Mouse (Mus musculus): ENCODE measurements around the gene Ddx4. TPM values are rescaled to one million over a fixed set of nuclear protein-coding genes. Genes with fewer than 3 reads are reported as not detected.
A peak's percentile ranks its signal among the peaks of the same experiment; 100 is the strongest.

Gene Ddx4
- polyA plus RNA-seq, 1 experiment from 2014 or later: 0.69 TPM

DNA sequence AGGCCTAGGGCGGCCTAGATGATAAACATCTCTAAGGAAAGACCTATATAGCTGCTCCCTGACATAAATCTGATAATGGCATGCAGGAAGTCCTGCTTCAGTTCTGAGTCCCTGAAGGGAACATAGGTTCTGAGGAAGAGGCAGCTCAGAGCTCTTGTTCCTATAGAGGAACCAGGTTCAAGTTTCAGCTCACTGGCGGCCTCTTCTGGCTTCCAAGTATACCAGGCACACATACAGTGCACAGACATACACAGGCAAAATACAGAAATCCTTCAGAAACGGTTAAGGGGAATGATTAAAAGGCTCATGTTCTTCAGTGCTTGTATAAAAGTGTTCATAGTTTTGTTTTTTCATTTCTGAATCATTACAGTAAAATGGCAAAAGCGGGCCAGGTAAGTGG lies 25.9 kb upstream of the Ddx4 start:
- no peak overlapping the region for H3K4me2 ChIP-seq (ENCODE audit: low read length)
- WGBS: 88% methylated on average over 4 of the region's 4 CpGs
- no peaks in the 10 kb centered on the region for H3K27me3 ChIP-seq (ENCODE audit: control insufficient read depth, insufficient read depth, low read length)
- H3K9ac ChIP-seq (ENCODE audit: low read length): no peak overlapping the region
- 0 out of 2 replicates have a peak, but pooled peaks cover 3% of the 10 kb centered on the region for H3K36me3 ChIP-seq (ENCODE audit: control insufficient read depth, insufficient read depth, low read length)
- no peak overlapping the region for H3K4me3 ChIP-seq (ENCODE audit: control insufficient read depth in 1 of 2, insufficient read depth in 1 of 2, low read depth in 1 of 2, low read length in 2 of 2)
- no peak for ATAC-seq (ENCODE audit: insufficient number of reproducible peaks, insufficient read depth, low FRiP score, low read depth)
- peaks cover 0 to 5% of the 10 kb centered on the region in 2 experiments; a peak in 1 of 4 replicates for H3K4me1 ChIP-seq (ENCODE audit: control insufficient read depth in 2 of 2, insufficient read depth in 2 of 2, low read length in 2 of 2)
- H3K9me3 ChIP-seq (ENCODE audit: control insufficient read depth, low read length): no peaks in the 10 kb centered on the region
- H3K27ac ChIP-seq (replicated peaks in 1 of 2; ENCODE audit: control insufficient read depth in 1 of 2, insufficient read depth in 1 of 2, low read depth in 2 of 2, low read length in 2 of 2): no peak overlapping the region

DNA sequence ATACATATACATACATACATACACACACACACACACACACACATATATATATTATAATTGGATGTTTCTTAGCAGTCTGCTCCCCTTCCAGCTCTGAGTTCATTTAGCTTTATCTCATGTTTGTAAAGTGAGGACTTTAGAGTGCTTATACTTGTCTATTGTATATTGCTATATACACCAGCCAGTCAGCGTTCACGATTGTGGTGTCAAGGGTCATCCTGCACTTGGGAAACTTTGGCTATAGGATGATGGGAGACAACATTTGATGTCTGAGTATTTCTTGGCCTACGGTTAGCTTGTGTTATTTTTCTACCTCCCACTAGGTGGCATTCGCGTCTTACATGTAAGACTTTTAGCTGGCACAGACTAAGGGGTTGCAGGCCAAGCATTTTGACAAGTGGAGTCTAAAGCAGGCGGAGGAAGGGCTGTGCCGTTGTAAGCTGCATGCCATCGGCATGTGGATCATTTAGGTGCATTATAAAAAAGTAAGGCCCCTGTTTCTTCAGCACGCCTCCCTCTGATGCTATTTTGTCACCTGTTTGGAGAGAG lies 21.7 kb upstream of the Ddx4 start:
- no peak overlapping the region for H3K4me3 ChIP-seq (ENCODE audit: control insufficient read depth in 1 of 2, insufficient read depth in 1 of 2, low read depth in 1 of 2, low read length in 2 of 2)
- H3K27me3 ChIP-seq (ENCODE audit: control insufficient read depth, insufficient read depth, low read length): no peaks in the 10 kb centered on the region
- H3K27ac ChIP-seq (replicated peaks in 1 of 2; ENCODE audit: control insufficient read depth in 1 of 2, insufficient read depth in 1 of 2, low read depth in 2 of 2, low read length in 2 of 2): no peak overlapping the region
- H3K4me2 ChIP-seq (ENCODE audit: low read length): no peak overlapping the region
- H3K9me3 ChIP-seq (ENCODE audit: control insufficient read depth, low read length): no peaks in the 10 kb centered on the region
- WGBS: 5% methylated on average over 9 of the region's 9 CpGs
- H3K9ac ChIP-seq (ENCODE audit: low read length): no peak overlapping the region
- peaks cover 18% of the 10 kb centered on the region for H3K36me3 ChIP-seq (ENCODE audit: control insufficient read depth, insufficient read depth, low read length)
- ATAC-seq (ENCODE audit: insufficient number of reproducible peaks, insufficient read depth, low FRiP score, low read depth): 0 out of 2 replicates have a peak, but pooled peaks have one; percentile 50
- H3K4me1 ChIP-seq (ENCODE audit: control insufficient read depth in 2 of 2, insufficient read depth in 2 of 2, low read length in 2 of 2): 0 out of 4 replicates have a peak, but pooled peaks cover 0 to 3% of the 10 kb centered on the region in 2 experiments

GRCm38 (mm10) chr13:112672797-112673196 lies 20.5 kb upstream of the Ddx4 start:
- Histone ChIP-seq H3K36me3 (ENCODE audit: control insufficient read depth, insufficient read depth, low read length) (peaks cover 18% of the 10 kb centered on the region), H3K9ac (ENCODE audit: low read length) (no peak overlapping the region), H3K9me3 (ENCODE audit: control insufficient read depth, low read length) (no peaks in the 10 kb centered on the region), H3K4me2 (ENCODE audit: low read length) (no peak overlapping the region), H3K4me1 (ENCODE audit: control insufficient read depth in 2 of 2, insufficient read depth in 2 of 2, low read length in 2 of 2) (0 out of 4 replicates have a peak, but pooled peaks cover 0 to 3% of the 10 kb centered on the region in 2 experiments), H3K27me3 (ENCODE audit: control insufficient read depth, insufficient read depth, low read length) (no peaks in the 10 kb centered on the region), H3K27ac (replicated peaks in 1 of 2; ENCODE audit: control insufficient read depth in 1 of 2, insufficient read depth in 1 of 2, low read depth in 2 of 2, low read length in 2 of 2) (no peak overlapping the region), H3K4me3 (ENCODE audit: control insufficient read depth in 1 of 2, insufficient read depth in 1 of 2, low read depth in 1 of 2, low read length in 2 of 2) (no peak overlapping the region)
- 19% methylated on average over 6 of the region's 6 CpGs for WGBS
- ATAC-seq (ENCODE audit: insufficient number of reproducible peaks, insufficient read depth, low FRiP score, low read depth): no peak

- Histone ChIP-seq H3K9me3 (ENCODE audit: control insufficient read depth, low read length) (no peaks in the 10 kb centered on the region), H3K4me2 (ENCODE audit: low read length) (no peak overlapping the region), H3K27me3 (ENCODE audit: control insufficient read depth, insufficient read depth, low read length) (no peaks in the 10 kb centered on the region), H3K4me3 (ENCODE audit: control insufficient read depth in 1 of 2, insufficient read depth in 1 of 2, low read depth in 1 of 2, low read length in 2 of 2) (no peak overlapping the region), H3K9ac (ENCODE audit: low read length) (no peak overlapping the region), H3K36me3 (ENCODE audit: control insufficient read depth, insufficient read depth, low read length) (peaks cover 18% of the 10 kb centered on the region), H3K4me1 (ENCODE audit: control insufficient read depth in 2 of 2, insufficient read depth in 2 of 2, low read length in 2 of 2) (peaks cover 3 to 9% of the 10 kb centered on the region in 2 experiments), H3K27ac (replicated peaks in 1 of 2; ENCODE audit: control insufficient read depth in 1 of 2, insufficient read depth in 1 of 2, low read depth in 2 of 2, low read length in 2 of 2) (no peak overlapping the region)
- WGBS: 56% methylated on average over 13 of the region's 13 CpGs
- no peak for ATAC-seq (ENCODE audit: insufficient number of reproducible peaks, insufficient read depth, low FRiP score, low read depth)
Observed at GRCm38 (mm10) chr13:112671708-112672107, 19.4 kb upstream of the Ddx4 start.

- ATAC-seq (ENCODE audit: insufficient number of reproducible peaks, insufficient read depth, low FRiP score, low read depth): peak; percentile 50; the same call in 1 of the 2 replicates
- Histone ChIP-seq H3K9ac (ENCODE audit: low read length) (peak overlapping the region; percentile 32; the same call in 1 of the 2 replicates), H3K4me2 (ENCODE audit: low read length) (peak overlapping the region; percentile 54)
Observed at GRCm38 (mm10) chr13:112667215-112667614, 14.9 kb upstream of the Ddx4 start.

DNA sequence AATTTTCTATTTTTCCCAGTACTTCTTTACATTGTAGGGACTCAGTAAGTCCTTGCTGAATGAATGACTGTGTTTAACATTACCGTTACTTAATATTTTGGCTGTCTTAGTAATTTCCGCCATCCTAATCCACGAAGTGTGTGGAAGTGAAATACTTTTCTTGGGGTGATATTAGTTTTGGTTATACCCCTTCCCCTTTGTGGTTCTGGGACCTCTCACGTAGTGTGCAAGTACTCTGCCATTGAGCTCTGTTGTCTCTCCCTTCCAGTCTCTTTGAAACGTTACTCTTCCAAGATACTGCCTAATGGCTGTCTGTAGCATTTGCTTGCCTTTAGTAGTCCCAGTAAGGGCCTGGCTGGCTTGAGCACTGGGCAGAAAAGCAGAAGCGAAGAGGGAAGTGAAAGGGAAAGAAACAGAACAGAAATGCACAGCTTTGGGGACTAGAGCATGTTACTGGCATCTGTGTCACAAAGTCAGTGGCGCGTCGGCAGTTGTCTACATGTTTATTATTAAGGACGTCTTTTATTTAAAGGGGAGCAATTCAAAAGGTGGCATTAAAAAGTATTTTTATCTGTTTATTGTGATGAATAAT lies 14.3 kb upstream of the Ddx4 start:
- 78% methylated on average over 10 of the region's 10 CpGs for WGBS
- H3K27ac ChIP-seq (replicated peaks in 1 of 2; ENCODE audit: control insufficient read depth in 1 of 2, insufficient read depth in 1 of 2, low read depth in 2 of 2, low read length in 2 of 2): peak overlapping the region in 1 of 2 experiments; percentile 59; a peak in 2 of 4 replicates
- H3K27me3 ChIP-seq (ENCODE audit: control insufficient read depth, insufficient read depth, low read length): no peaks in the 10 kb centered on the region
- H3K9me3 ChIP-seq (ENCODE audit: control insufficient read depth, low read length): no peaks in the 10 kb centered on the region
- no peak overlapping the region for H3K4me3 ChIP-seq (ENCODE audit: control insufficient read depth in 1 of 2, insufficient read depth in 1 of 2, low read depth in 1 of 2, low read length in 2 of 2)
- H3K4me2 ChIP-seq (ENCODE audit: low read length): peak overlapping the region; percentile 54
- no peak for ATAC-seq (ENCODE audit: insufficient number of reproducible peaks, insufficient read depth, low FRiP score, low read depth)
- peaks cover 6 to 17% of the 10 kb centered on the region in 2 experiments for H3K4me1 ChIP-seq (ENCODE audit: control insufficient read depth in 2 of 2, insufficient read depth in 2 of 2, low read length in 2 of 2)
- H3K36me3 ChIP-seq (ENCODE audit: control insufficient read depth, insufficient read depth, low read length): peaks cover 15% of the 10 kb centered on the region
- peak overlapping the region; percentile 32; the same call in 1 of the 2 replicates for H3K9ac ChIP-seq (ENCODE audit: low read length)

More at GRCm38 (mm10) chr13:112667215-112667614, 14.9 kb upstream of the Ddx4 start:
- H3K27me3 ChIP-seq (ENCODE audit: control insufficient read depth, insufficient read depth, low read length): no peaks in the 10 kb centered on the region
- peak overlapping the region in 1 of 2 experiments; percentile 59; a peak in 2 of 4 replicates for H3K27ac ChIP-seq (replicated peaks in 1 of 2; ENCODE audit: control insufficient read depth in 1 of 2, insufficient read depth in 1 of 2, low read depth in 2 of 2, low read length in 2 of 2)
- peaks cover 6 to 15% of the 10 kb centered on the region in 2 experiments for H3K4me1 ChIP-seq (ENCODE audit: control insufficient read depth in 2 of 2, insufficient read depth in 2 of 2, low read length in 2 of 2)
- WGBS: 22% methylated on average over 9 of the region's 9 CpGs
- H3K4me3 ChIP-seq (ENCODE audit: control insufficient read depth in 1 of 2, insufficient read depth in 1 of 2, low read depth in 1 of 2, low read length in 2 of 2): no peak overlapping the region
- no peaks in the 10 kb centered on the region for H3K9me3 ChIP-seq (ENCODE audit: control insufficient read depth, low read length)
- peaks cover 18% of the 10 kb centered on the region for H3K36me3 ChIP-seq (ENCODE audit: control insufficient read depth, insufficient read depth, low read length)

- no peak overlapping the region for H3K4me3 ChIP-seq (ENCODE audit: control insufficient read depth in 1 of 2, insufficient read depth in 1 of 2, low read depth in 1 of 2, low read length in 2 of 2)
Observed at GRCm38 (mm10) chr13:112661687-112662086, 9.4 kb upstream of the Ddx4 start.

More at GRCm38 (mm10) chr13:112661687-112662086, 9.4 kb upstream of the Ddx4 start:
- peak overlapping the region; percentile 87 for H3K4me2 ChIP-seq (ENCODE audit: low read length)
- 72% methylated on average over 2 of the region's 2 CpGs for WGBS
- no peaks in the 10 kb centered on the region for H3K36me3 ChIP-seq (ENCODE audit: control insufficient read depth, insufficient read depth, low read length)
- no peaks in the 10 kb centered on the region for H3K9me3 ChIP-seq (ENCODE audit: control insufficient read depth, low read length)
- no peaks in the 10 kb centered on the region for H3K27me3 ChIP-seq (ENCODE audit: control insufficient read depth, insufficient read depth, low read length)
- peaks cover 3 to 15% of the 10 kb centered on the region in 2 experiments for H3K4me1 ChIP-seq (ENCODE audit: control insufficient read depth in 2 of 2, insufficient read depth in 2 of 2, low read length in 2 of 2)
- no peak overlapping the region for H3K9ac ChIP-seq (ENCODE audit: low read length)
- no peak overlapping the region for H3K27ac ChIP-seq (replicated peaks in 1 of 2; ENCODE audit: control insufficient read depth in 1 of 2, insufficient read depth in 1 of 2, low read depth in 2 of 2, low read length in 2 of 2)
- no peak for ATAC-seq (ENCODE audit: insufficient number of reproducible peaks, insufficient read depth, low FRiP score, low read depth)
